Mouse (Mus musculus): Measurements from ENCODE around the gene Tbca.

GRCm38 (mm10) chr13:94827847-94828246 lies 39.1 kb downstream of the Tbca start:
- TF ChIP-seq CTCF (IDR thresholded peaks at IDR 0.05), result no peak
- TF ChIP-seq EP300 (IDR thresholded peaks at IDR 0.05), result no peak
